Mouse (Mus musculus) C2C12 (cell line): Measurements from ENCODE around the gene Fezf1.

ENCODE experiments used
- CEBPB ChIP-seq: IDR thresholded peaks from one replicate; pipeline ENCODE4 v1.6.1; 2011; ENCODE audit warnings: low read depth, mild to moderate bottlenecking, control low read depth, moderate library complexity
- CTCF ChIP-seq: IDR thresholded peaks from one replicate; pipeline ENCODE4 v1.5.1; 2011; ENCODE audit not compliant: control insufficient read depth, insufficient read depth, insufficient read length
- FOSL1 ChIP-seq: IDR thresholded peaks from one replicate; pipeline ENCODE4 v1.8.0; 2011; ENCODE audit warnings: mild to moderate bottlenecking, low read length; ENCODE audit not compliant: poor library complexity, insufficient read depth, severe bottlenecking
- MAX ChIP-seq: IDR thresholded peaks from one replicate; pipeline ENCODE4 v1.6.1; 2011; ENCODE audit warnings: mild to moderate bottlenecking, control low read depth
- MYOD1 ChIP-seq: IDR thresholded peaks from one replicate; pipeline ENCODE4 v1.6.1; 2011; ENCODE audit warnings: low read depth; ENCODE audit not compliant: control insufficient read depth, insufficient read length
- MYOG ChIP-seq: IDR thresholded peaks from one replicate; pipeline ENCODE4 v1.6.1; 2011; ENCODE audit not compliant: control insufficient read depth, insufficient read length; ENCODE audit errors: extremely low read depth
- USF1 ChIP-seq: IDR thresholded peaks from one replicate; pipeline ENCODE4 v1.6.1; 2011; ENCODE audit warnings: low read depth, mild to moderate bottlenecking, control low read depth, moderate library complexity

DNA sequence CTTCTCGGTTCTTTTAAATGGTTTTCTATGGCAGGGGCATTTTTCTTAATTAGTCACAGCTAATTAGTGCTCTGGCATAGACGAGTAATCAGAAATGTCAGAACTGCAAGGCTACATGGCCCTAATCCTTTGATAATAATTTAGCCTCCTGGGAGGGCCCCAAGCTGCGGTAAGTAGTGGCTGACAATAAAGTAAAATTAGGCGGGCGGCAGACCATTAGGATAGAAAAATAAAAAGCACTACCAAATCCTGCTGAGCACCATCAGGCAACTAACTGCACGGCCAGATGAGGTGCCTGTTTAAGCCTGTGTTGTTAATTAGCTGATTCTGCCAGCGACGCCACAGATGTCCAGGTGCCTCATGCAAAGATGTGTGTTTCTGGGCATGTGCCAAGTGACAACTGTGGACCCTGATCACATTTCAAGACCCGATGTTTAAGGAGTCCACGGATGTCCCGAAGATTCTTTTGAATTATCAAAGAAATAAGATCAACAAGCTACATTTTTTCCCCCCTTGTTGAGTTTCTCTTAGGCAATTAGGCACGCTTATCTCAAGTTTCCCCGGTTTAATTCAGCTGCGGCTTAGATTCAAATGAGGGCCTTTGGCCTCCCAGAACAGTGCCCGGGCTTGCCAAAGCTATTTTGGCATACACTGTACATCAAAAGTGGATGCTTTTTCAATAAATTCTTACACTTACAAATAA lies 32.8 kb upstream of the Fezf1 start:
- TF ChIP-seq CTCF (no peak), FOSL1 (no peak), MAX (no peak), CEBPB (no peak), USF1 (no peak), MYOG (no peak), MYOD1 (no peak)
